Mouse (Mus musculus) liver, embryonic 13.5 days (tissue): ENCODE results near the gene Tmprss6. TPM values are rescaled to one million over a fixed set of nuclear protein-coding genes. Genes with fewer than 3 reads are reported as not detected.

ENCODE experiments used
- ATAC-seq: fragments of 200-750 bp; cut with Nextera tagmentation; 2 replicates; pipeline ENCODE4 v1.8.0; 2017; ENCODE audit warnings: low read depth, mild to moderate bottlenecking, moderate number of reproducible peaks, moderate library complexity
- DNase-seq: peaks from one replicate; pipeline ENCODE4 v3.0.0; 2022
- H3K27ac ChIP-seq: fragments of 300-500 bp; sonication (generic); 2 replicates; pipeline ENCODE4 v1.5.1; 2015; ENCODE audit warnings: moderate library complexity, mild to moderate bottlenecking, inconsistent platforms
- H3K27me3 ChIP-seq: fragments of 300-500 bp; sonication (generic); 2 replicates; pipeline ENCODE4 v1.6.1; 2015; ENCODE audit warnings: mild to moderate bottlenecking, inconsistent platforms
- H3K36me3 ChIP-seq: fragments of 300-500 bp; sonication (generic); 2 replicates; pipeline ENCODE4 v1.6.1; 2015; ENCODE audit warnings: mild to moderate bottlenecking, inconsistent platforms
- H3K4me1 ChIP-seq: fragments of 300-500 bp; sonication (generic); replicated peaks from 2 replicates; pipeline ENCODE4 v1.6.1; 2015; ENCODE audit warnings: inconsistent platforms
- H3K4me2 ChIP-seq: fragments of 300-500 bp; sonication (generic); 2 replicates; pipeline ENCODE4 v1.6.1; 2015; ENCODE audit warnings: inconsistent platforms, mild to moderate bottlenecking, moderate library complexity
- H3K4me3 ChIP-seq: fragments of 300-500 bp; sonication (generic); replicated peaks from 2 replicates; pipeline ENCODE4 v1.5.1; 2015; ENCODE audit warnings: mild to moderate bottlenecking, inconsistent platforms
- H3K9ac ChIP-seq: fragments of 300-500 bp; sonication (generic); 2 replicates; pipeline ENCODE4 v1.6.1; 2015; ENCODE audit warnings: mild to moderate bottlenecking, inconsistent platforms
- H3K9me3 ChIP-seq: fragments of 300-500 bp; sonication (generic); replicated peaks from 2 replicates; pipeline ENCODE4 v1.6.1; 2016; ENCODE audit warnings: inconsistent platforms
- WGBS: fragments of 180-500 bp; shearing (Covaris S2); methylation state at CpG from one replicate; pipeline ENCODE4 v1.1.7; 2015; ENCODE audit not compliant: insufficient replicate concordance; 5-methylcytosine and 5-hydroxymethylcytosine counted together
- polyA plus RNA-seq: library from polyadenylated mRNA; unstranded; fragments of >200 nt; fragmentation: Nextera tagmentation; extraction: Ambion mirVana; gene quantifications from 2 replicates; pipeline ENCODE4 v1.2.1, GENCODE M21; 2015

Tmprss6 gene
- polyA plus RNA-seq, 1 experiment from 2014 or later = 7.8 TPM

- no peak for ATAC-seq
- no peak for DNase-seq
- Histone ChIP-seq H3K27me3 (no peaks in the 10 kb centered on the region), H3K9ac (no peak overlapping the region), H3K9me3 (no peaks in the 10 kb centered on the region), H3K4me2 (no peak overlapping the region), H3K36me3 (no peaks in the 10 kb centered on the region), H3K27ac (no peak overlapping the region), H3K4me3 (no peak overlapping the region), H3K4me1 (no peaks in the 10 kb centered on the region)
- 55% methylated on average over 3 of the region's 3 CpGs for WGBS
Measured at GRCm38 (mm10) chr15:78390855-78391254, 77.6 kb downstream of the Tmprss6 start.

Other genes starting within 250 kb of the Tmprss6 start
- gene Ncf4, start 223.8 kb downstream of the Tmprss6 start, polyA plus RNA-seq = 26.4 and 35.3 TPM in 2 replicates
- 0.54 and 0.83 TPM in 2 replicates for gene Csf2rb2, start 162.9 kb downstream of the Tmprss6 start, polyA plus RNA-seq
- 3.3 and 3.8 TPM in 2 replicates for gene Csf2rb, start 142.9 kb downstream of the Tmprss6 start, polyA plus RNA-seq
- gene Tex33, start 72.7 kb downstream of the Tmprss6 start, polyA plus RNA-seq = not detected in 2 replicates
- 105 and 109 TPM in 2 replicates for gene Tst, start 62.7 kb downstream of the Tmprss6 start, polyA plus RNA-seq
- gene Mpst, start 62.2 kb downstream of the Tmprss6 start, polyA plus RNA-seq = 3.8 and 4.2 TPM in 2 replicates
- 4.7 and 5.1 TPM in 2 replicates for gene Kctd17, start 40.1 kb downstream of the Tmprss6 start, polyA plus RNA-seq
- gene Il2rb, start 26.6 kb upstream of the Tmprss6 start, polyA plus RNA-seq = 0.23 and 0.35 TPM in 2 replicates
- 3.6 and 4.5 TPM in 2 replicates for gene C1qtnf6, start 62.8 kb upstream of the Tmprss6 start, polyA plus RNA-seq
- not detected in 2 replicates for gene Sstr3, start 76.1 kb upstream of the Tmprss6 start, polyA plus RNA-seq
- 75.2 and 81.2 TPM in 2 replicates for gene Rac2, start 104.1 kb upstream of the Tmprss6 start, polyA plus RNA-seq
- 11.9 and 12.5 TPM in 2 replicates for gene Cyth4, start 128.4 kb upstream of the Tmprss6 start, polyA plus RNA-seq